Mouse (Mus musculus): ENCODE data around the gene Galnt7. TPM values are rescaled to one million over a fixed set of nuclear protein-coding genes. Genes with fewer than 3 reads are reported as not detected.

Gene Galnt7
- total RNA-seq, 2 experiments from 2014 or later, result 2.3 to 3.3 TPM

Other genes starting within 250 kb of the Galnt7 start
- not detected for gene Scrg1, start 197.1 kb downstream of the Galnt7 start, total RNA-seq (2021)
- 10 to 100 TPM; 11.7 to 14.2 TPM for gene Sap30, start 165.2 kb downstream of the Galnt7 start, total RNA-seq (2021)
- gene Hmgb2, start 141.1 kb downstream of the Galnt7 start, total RNA-seq (2021), result 1 to 10 TPM; 5.0 to 7.4 TPM